Mouse (Mus musculus) forebrain, embryonic 16.5 days (tissue): ENCODE measurements around the gene Cdkl1. TPM values are rescaled to one million over a fixed set of nuclear protein-coding genes. Genes with fewer than 3 reads are reported as not detected.
A peak's percentile ranks its signal among the peaks of the same experiment; 100 is the strongest.

Source experiments
- ATAC-seq: fragments of 200-750 bp; cut with Nextera tagmentation; 2 replicates; pipeline ENCODE4 v1.8.0; 2017; ENCODE audit warnings: mild to moderate bottlenecking, moderate library complexity
- H3K27ac ChIP-seq: fragments of 300-500 bp; sonication (generic); 2 replicates; pipeline ENCODE4 v1.5.1; 2014; ENCODE audit warnings: low read length, control low read depth
- H3K27me3 ChIP-seq: fragments of 300-500 bp; sonication (generic); replicated peaks from 2 replicates; pipeline ENCODE4 v1.6.1; 2014; ENCODE audit warnings: low read length; ENCODE audit not compliant: control insufficient read depth, insufficient read depth
- H3K36me3 ChIP-seq: fragments of 300-500 bp; sonication (generic); 2 replicates; pipeline ENCODE4 v1.6.1; 2014; ENCODE audit not compliant: control insufficient read depth, insufficient read depth
- H3K4me1 ChIP-seq: fragments of 300-500 bp; sonication (generic); replicated peaks from 2 replicates; pipeline ENCODE4 v1.6.1; 2014; ENCODE audit warnings: low read length; ENCODE audit not compliant: control insufficient read depth, insufficient read depth
- H3K4me2 ChIP-seq: fragments of 300-500 bp; sonication (generic); 2 replicates; pipeline ENCODE4 v1.6.1; 2014; ENCODE audit warnings: mild to moderate bottlenecking, low read length, control low read depth
- H3K4me3 ChIP-seq: fragments of 300-500 bp; sonication (generic); replicated peaks from 2 replicates; pipeline ENCODE4 v1.5.1; 2014; ENCODE audit warnings: mild to moderate bottlenecking, low read length, control low read depth
- H3K9ac ChIP-seq: fragments of 300-500 bp; sonication (generic); replicated peaks from 2 replicates; pipeline ENCODE4 v1.6.1; 2014; ENCODE audit warnings: low read depth, low read length, control low read depth
- H3K9me3 ChIP-seq: fragments of 300-500 bp; sonication (generic); 2 replicates; pipeline ENCODE4 v1.6.1; 2016; ENCODE audit warnings: low read length; ENCODE audit not compliant: control insufficient read depth
- WGBS: fragments of 180-500 bp; shearing (Covaris S2); extraction: QIAGEN DNeasy Blood & Tissue Kit; methylation state at CpG from one replicate; pipeline ENCODE4 v1.1.7; 2014; 5-methylcytosine and 5-hydroxymethylcytosine counted together
- polyA plus RNA-seq: library from polyadenylated mRNA; unstranded; fragments of >200 nt; fragmentation: Nextera tagmentation; extraction: Ambion mirVana; gene quantifications from 2 replicates; pipeline ENCODE4 v1.2.1, GENCODE M21; 2015

Cdkl1 gene
- polyA plus RNA-seq, 1 experiment from 2014 or later: 6.9 TPM

DNA sequence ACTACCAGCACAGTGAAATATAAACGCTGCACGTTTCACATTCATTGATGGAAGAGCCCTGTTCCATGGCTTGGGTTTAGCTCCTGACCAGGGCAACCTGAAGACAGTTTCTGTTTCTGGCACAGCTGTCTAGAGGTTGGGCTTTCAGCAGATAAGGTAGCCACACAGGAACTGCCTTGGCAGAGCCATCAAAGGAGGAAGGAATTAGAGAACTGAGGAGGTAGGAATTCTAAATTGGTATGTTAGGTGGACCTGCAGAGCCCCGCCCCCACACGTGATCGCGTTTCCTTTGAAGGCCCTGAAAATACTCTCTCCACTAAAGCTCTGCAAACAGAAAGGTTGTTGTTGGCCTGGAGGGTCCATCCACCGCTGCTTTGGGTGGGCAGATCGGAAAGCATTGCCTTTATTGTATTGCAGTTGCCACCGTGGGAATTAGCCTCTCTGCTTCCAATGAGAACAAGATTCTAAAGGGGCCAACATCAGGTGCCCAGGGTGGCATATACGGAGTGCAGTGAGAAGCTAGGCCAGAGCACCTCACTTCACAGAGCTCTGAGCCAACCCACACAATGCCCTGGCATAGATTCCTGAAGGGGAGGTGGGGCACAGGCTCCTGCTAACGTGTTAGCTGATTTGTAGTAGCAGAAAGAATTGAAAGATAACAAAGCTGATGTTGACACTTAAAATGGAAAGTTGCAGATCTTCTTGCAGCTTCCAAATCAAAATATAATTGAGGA lies 14.3 kb downstream of the Cdkl1 start:
- no peak for ATAC-seq
- no peaks in the 10 kb centered on the region for H3K4me1 ChIP-seq
- no peak overlapping the region for H3K9ac ChIP-seq
- WGBS: 68% methylated on average over 11 of the region's 11 CpGs
- no peak overlapping the region for H3K27ac ChIP-seq
- H3K4me2 ChIP-seq: no peak overlapping the region
- no peaks in the 10 kb centered on the region for H3K27me3 ChIP-seq
- no peaks in the 10 kb centered on the region for H3K9me3 ChIP-seq
- no peaks in the 10 kb centered on the region for H3K36me3 ChIP-seq
- H3K4me3 ChIP-seq: no peak overlapping the region

DNA sequence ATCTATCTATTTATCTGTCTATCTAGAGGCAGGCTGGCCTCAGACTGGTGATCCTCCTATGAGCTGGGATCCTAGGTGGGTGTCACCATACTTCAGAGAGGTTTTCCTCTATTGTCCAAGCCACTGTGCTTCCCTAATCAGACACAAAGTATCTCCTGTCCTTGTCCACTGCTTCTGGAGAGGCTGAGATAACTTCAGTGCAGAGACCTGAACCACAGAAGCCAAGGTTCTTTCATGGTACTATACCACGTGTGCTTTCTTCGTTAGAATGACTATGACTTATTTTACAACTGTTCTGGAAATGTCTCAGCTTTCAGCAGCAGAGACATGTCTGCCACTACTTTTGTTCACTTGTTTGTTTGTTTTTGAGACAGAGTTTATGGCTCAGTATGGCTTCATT lies 22.2 kb downstream of the Cdkl1 start:
- no peaks in the 10 kb centered on the region for H3K9me3 ChIP-seq
- ATAC-seq: no peak
- H3K9ac ChIP-seq: no peak overlapping the region
- H3K4me3 ChIP-seq: no peak overlapping the region
- H3K27ac ChIP-seq: no peak overlapping the region
- H3K27me3 ChIP-seq: no peaks in the 10 kb centered on the region
- no peak overlapping the region for H3K4me2 ChIP-seq
- H3K36me3 ChIP-seq: no peaks in the 10 kb centered on the region
- WGBS: 79% methylated on average over 2 of the region's 2 CpGs
- peaks cover 10% of the 10 kb centered on the region; the same call in 1 of the 2 replicates for H3K4me1 ChIP-seq

DNA sequence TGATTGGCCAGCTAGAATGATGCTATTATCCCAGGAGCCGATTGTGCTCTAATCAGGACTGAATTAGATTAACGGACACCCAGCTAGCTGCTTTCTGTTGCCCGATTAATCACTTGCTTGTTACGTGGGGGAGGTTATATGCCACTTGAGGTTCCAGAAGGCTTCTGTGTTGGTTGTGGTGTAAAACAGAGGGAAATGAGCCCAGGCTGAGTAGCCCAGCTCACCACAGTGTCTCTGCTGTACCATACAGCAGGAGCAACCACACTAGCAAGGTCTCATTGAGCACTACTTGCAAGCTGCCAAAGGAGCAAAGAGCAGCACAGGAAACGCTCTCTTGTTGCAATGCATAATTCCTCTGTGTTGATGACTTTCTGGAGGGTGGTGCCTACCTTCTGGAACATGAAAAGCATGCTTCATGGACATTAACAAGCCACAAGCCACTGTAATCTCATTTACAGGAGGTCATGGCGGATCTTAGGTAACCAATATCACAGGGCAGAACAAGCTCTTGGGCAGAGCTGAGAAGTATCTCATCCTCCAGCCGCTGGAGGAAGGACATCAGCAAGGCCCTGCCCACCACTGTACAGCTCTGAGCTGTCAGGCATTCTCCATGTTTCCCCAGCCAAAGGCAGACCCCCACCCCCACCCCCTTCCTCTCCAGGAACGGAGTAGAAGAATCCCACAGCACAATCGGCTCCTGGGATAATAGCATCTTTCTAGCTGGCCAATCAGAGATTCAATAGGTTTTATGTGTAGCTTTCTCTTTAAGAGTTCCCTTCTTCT lies 23.4 kb downstream of the Cdkl1 start:
- no peaks in the 10 kb centered on the region for H3K36me3 ChIP-seq
- ATAC-seq: peak; percentile 47
- no peaks in the 10 kb centered on the region for H3K9me3 ChIP-seq
- peaks cover 10% of the 10 kb centered on the region; the same call in 1 of the 2 replicates for H3K4me1 ChIP-seq
- H3K4me3 ChIP-seq: no peak overlapping the region
- no peak overlapping the region for H3K27ac ChIP-seq
- WGBS: 15% methylated on average over 9 of the region's 9 CpGs
- no peak overlapping the region for H3K9ac ChIP-seq
- no peak overlapping the region for H3K4me2 ChIP-seq
- no peaks in the 10 kb centered on the region for H3K27me3 ChIP-seq

DNA sequence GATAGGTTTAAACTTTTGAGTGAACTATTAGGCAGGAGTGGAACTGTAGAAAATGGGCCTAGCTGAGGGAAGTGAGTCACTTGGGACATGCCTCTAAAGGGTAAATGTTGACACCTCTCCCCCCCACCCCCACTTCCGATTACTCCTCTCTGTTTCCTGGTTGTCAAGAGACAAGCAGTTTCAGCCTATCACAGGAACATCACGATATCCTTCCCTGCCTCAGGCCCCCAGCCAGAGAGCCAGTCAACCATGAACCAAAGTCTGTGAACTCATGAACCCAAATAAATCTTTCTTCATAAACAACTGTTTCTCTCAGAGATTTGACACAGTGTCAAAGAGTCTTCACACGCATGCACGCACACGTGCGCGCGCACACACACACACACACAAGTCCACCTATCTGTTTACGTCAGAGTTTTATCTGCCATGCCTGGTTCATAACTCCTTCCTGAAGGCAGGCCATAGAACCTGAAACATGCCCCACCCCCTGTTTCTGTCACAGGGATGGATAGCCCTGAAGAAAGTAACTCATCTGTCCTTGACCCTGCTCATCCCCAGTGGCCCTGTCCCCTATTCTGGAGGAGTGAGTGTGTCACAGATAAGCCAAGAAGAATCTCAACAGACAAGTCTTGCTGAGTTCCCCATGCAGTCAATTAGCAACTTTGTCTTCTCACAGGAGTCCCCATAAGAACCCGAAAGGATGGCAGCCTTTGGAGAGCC lies 24.7 kb downstream of the Cdkl1 start:
- Histone ChIP-seq H3K36me3 (no peaks in the 10 kb centered on the region), H3K9ac (no peak overlapping the region), H3K4me3 (no peak overlapping the region), H3K9me3 (no peaks in the 10 kb centered on the region), H3K4me2 (no peak overlapping the region), H3K27ac (no peak overlapping the region), H3K27me3 (no peaks in the 10 kb centered on the region), H3K4me1 (peaks cover 10% of the 10 kb centered on the region; the same call in 1 of the 2 replicates)
- ATAC-seq: no peak
- 86% methylated on average over 10 of the region's 10 CpGs for WGBS

DNA sequence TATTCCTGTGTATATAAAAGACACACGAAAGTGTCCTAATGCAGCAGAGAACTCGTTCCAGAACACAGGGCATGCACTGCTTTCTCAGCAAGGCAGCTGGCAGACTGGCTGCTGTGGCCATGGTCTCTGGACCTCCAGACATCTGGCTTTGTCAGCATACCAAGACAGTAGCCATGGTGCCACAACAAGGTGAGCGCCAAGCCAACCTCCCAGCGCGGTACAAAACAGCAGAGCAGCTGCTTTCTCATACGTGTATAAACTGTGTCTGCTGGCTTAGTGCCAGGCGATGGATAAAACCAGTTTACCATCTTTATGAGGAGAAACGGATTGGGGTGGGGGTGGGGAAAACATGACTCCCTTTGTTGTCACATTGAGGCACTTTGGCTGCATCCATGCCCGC lies 25.5 kb downstream of the Cdkl1 start:
- WGBS: 47% methylated on average over 9 of the region's 9 CpGs
- no peak for ATAC-seq
- Histone ChIP-seq H3K9ac (no peak overlapping the region), H3K27me3 (no peaks in the 10 kb centered on the region), H3K36me3 (no peaks in the 10 kb centered on the region), H3K9me3 (no peaks in the 10 kb centered on the region), H3K27ac (no peak overlapping the region), H3K4me2 (no peak overlapping the region), H3K4me3 (no peak overlapping the region), H3K4me1 (peaks cover 14% of the 10 kb centered on the region; the same call in 1 of the 2 replicates)

DNA sequence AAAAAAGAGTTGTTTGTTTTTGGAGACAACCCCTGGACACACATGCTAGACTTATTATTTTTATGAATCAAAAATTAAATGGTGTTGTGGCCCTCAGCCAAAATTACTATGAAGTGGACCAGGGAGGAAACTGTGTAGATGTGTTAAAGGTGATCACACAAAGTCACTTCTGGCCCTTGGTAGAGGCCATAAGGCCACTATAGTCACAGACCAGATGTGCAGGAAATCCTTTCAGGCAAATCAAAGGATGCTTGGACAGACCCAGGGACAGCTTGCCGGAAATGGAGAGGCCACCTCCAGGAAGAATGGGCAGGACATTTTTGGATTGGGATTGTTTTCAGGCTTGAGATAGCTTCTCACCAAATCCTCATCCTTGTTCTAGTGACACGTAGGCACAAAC lies 29.5 kb downstream of the Cdkl1 start:
- Histone ChIP-seq H3K27ac (no peak overlapping the region), H3K9me3 (no peaks in the 10 kb centered on the region), H3K4me3 (no peak overlapping the region), H3K4me2 (no peak overlapping the region), H3K36me3 (no peaks in the 10 kb centered on the region), H3K27me3 (no peaks in the 10 kb centered on the region), H3K9ac (no peak overlapping the region), H3K4me1 (peaks cover 24% of the 10 kb centered on the region)
- no peak for ATAC-seq
- 81% methylated on average over 2 of the region's 2 CpGs for WGBS

DNA sequence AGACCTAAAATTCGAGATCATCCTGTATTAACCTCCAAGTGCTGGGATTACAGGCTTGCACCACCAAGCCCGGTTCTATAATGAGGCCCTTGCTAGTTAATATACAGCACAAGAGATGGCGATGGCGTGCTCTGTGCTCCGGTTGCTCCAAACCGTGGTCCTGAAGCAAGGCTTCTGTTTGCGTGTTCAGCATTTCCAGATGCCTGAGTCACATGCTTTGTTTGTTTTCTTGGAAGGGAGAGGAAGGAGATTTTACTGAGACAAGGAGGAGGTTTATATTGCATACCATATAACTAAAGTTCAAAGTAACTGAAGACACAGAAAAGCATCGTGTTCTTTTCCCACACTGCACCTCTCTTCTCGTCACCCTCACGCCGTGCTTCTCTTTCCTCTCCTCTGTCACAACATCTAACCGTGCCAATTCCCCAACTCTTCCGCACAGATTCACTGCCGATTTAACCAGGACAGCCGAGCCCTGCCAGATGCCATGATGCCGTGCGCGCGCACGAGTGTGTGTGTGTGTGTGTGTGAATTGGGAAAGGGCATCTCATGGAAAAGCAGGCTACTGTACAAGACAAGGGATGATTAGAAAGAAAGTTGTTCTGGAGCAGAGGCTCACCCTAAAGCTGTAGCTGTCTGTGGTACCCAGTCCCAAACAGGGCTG lies 30.2 kb downstream of the Cdkl1 start:
- Histone ChIP-seq H3K27ac (0 out of 2 replicates have a peak overlapping the region, but pooled peaks have one; percentile 30), H3K4me1 (peaks cover 24% of the 10 kb centered on the region), H3K27me3 (no peaks in the 10 kb centered on the region), H3K4me2 (no peak overlapping the region), H3K9me3 (no peaks in the 10 kb centered on the region), H3K4me3 (no peak overlapping the region), H3K36me3 (no peaks in the 10 kb centered on the region), H3K9ac (no peak overlapping the region)
- no peak for ATAC-seq
- 67% methylated on average over 20 of the region's 20 CpGs for WGBS

DNA sequence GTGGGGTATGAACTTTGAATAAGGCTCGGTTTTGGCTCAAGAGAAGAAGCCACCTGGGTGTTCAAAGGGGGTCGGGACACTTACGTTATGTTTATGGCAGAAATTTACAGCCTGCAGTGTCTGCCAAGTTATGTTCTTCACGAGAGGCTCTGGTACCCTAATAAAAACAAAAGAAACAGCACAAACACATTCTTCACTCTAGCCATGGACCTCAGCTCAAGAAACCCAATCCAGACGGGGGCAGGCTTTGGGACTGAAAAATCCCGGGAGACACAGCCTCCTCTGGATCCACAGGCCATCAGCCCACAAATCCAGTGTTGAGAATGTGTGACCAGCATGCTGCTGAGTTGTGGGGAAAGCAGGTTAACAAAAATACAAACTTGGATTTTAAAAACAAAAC lies 31.1 kb downstream of the Cdkl1 start:
- no peak for ATAC-seq
- Histone ChIP-seq H3K9me3 (no peaks in the 10 kb centered on the region), H3K36me3 (no peaks in the 10 kb centered on the region), H3K4me3 (no peak overlapping the region), H3K27me3 (no peaks in the 10 kb centered on the region), H3K27ac (no peak overlapping the region), H3K9ac (no peak overlapping the region), H3K4me1 (peaks cover 20% of the 10 kb centered on the region), H3K4me2 (no peak overlapping the region)
- 71% methylated on average over 6 of the region's 6 CpGs for WGBS
